Mouse (Mus musculus) G1E (cell line): ENCODE data around the gene Depdc1b.

ENCODE experiments used
- CTCF ChIP-seq: IDR thresholded peaks from 2 replicates; pipeline ENCODE4 v1.5.1; 2012; ENCODE audit warnings: low read depth, low read length, inconsistent platforms, mixed read lengths
- POLR2AphosphoS5 ChIP-seq: IDR thresholded peaks from 2 replicates; pipeline ENCODE4 v1.6.1; 2012; ENCODE audit warnings: low read depth, low read length, inconsistent platforms; ENCODE audit not compliant: insufficient replicate concordance

DNA sequence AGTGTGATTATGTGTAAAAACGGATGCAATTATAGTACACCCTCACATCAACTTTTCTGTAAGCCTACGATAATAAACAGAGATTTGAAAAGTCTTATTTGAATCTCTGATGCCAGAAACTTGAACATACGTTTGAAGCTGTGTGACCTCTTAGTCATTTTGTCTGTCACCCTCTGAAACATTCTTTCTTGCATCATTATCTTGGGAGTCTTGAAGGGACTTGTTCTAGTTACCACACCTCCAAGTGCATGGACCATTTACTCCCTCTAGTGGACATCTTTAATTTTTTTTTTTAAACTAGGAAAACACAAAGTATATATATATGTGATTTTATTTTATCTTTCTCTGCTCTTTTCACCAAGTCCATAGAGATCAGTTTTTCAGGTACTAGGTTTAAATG is 13.6 kb downstream of the Depdc1b start:
- TF ChIP-seq CTCF (no peak), POLR2AphosphoS5 (no peak)
